Mouse (Mus musculus) embryonic facial prominence, embryonic 12.5 days (tissue): ENCODE data around the gene Vps8. TPM values are rescaled to one million over a fixed set of nuclear protein-coding genes. Genes with fewer than 3 reads are reported as not detected.

Experiments
- ATAC-seq: fragments of 200-750 bp; cut with Nextera tagmentation; 2 replicates; pipeline ENCODE4 v1.8.0; 2017; ENCODE audit not compliant: insufficient number of reproducible peaks, insufficient read depth, low FRiP score, low TSS enrichment
- H3K27ac ChIP-seq: fragments of 300-500 bp; sonication (generic); 2 replicates; pipeline ENCODE4 v1.5.1; 2016; ENCODE audit warnings: mild to moderate bottlenecking
- H3K27me3 ChIP-seq: fragments of 300-500 bp; sonication (generic); 2 replicates; pipeline ENCODE4 v1.6.1; 2016; ENCODE audit warnings: mild to moderate bottlenecking, moderate library complexity
- H3K36me3 ChIP-seq: fragments of 300-500 bp; sonication (generic); 2 replicates; pipeline ENCODE4 v1.6.1; 2016; ENCODE audit warnings: mild to moderate bottlenecking
- H3K4me1 ChIP-seq: fragments of 300-500 bp; sonication (generic); 2 replicates; pipeline ENCODE4 v1.6.1; 2016
- H3K4me2 ChIP-seq: fragments of 300-500 bp; sonication (generic); replicated peaks from 2 replicates; pipeline ENCODE4 v1.6.1; 2016; ENCODE audit warnings: mild to moderate bottlenecking, moderate library complexity
- H3K4me3 ChIP-seq: fragments of 300-500 bp; sonication (generic); 2 replicates; pipeline ENCODE4 v1.5.1; 2016; ENCODE audit warnings: mild to moderate bottlenecking
- H3K9ac ChIP-seq: fragments of 300-500 bp; sonication (generic); 2 replicates; pipeline ENCODE4 v1.6.1; 2016; ENCODE audit warnings: mild to moderate bottlenecking, moderate library complexity
- H3K9me3 ChIP-seq: fragments of 300-500 bp; sonication (generic); 2 replicates; pipeline ENCODE4 v1.6.1; 2016; ENCODE audit warnings: mild to moderate bottlenecking, moderate library complexity
- WGBS: fragments of 180-500 bp; shearing (Covaris S2); methylation state at CpG from one replicate; pipeline ENCODE4 v1.1.7; 2016; 5-methylcytosine and 5-hydroxymethylcytosine counted together
- polyA plus RNA-seq: library from polyadenylated mRNA; unstranded; fragments of >200 nt; fragmentation: Nextera tagmentation; extraction: Ambion mirVana; gene quantifications from 2 replicates; pipeline ENCODE4 v1.2.1, GENCODE M21; 2016

Vps8 gene
- polyA plus RNA-seq, 1 experiment from 2014 or later = 16.7 TPM

DNA sequence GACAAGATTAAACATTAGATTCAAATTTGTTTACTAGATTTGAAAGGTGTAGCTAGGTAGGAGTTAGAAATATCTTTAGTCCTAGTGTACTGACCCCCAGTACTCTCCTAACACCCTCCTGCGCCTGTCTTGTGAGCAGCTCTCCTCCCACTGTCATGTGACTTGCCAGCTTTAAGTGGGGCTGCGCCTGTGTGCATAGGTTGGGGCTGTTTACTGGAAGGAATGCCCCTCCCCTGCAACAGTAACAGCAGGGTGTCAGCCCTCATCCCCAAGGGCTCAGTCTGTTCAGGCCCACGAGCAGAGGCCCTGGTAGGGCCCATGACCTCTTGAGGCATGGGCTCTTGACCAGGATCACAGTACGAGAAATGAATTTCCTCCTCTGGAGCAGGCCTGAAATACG, 62.8 kb downstream of the Vps8 start:
- ATAC-seq = no peak
- Histone ChIP-seq H3K27ac (no peak overlapping the region), H3K4me1 (no peaks in the 10 kb centered on the region), H3K9ac (no peak overlapping the region), H3K4me2 (no peak overlapping the region), H3K27me3 (no peaks in the 10 kb centered on the region), H3K4me3 (no peak overlapping the region), H3K9me3 (no peaks in the 10 kb centered on the region), H3K36me3 (no peaks in the 10 kb centered on the region)
- WGBS = 40% methylated on average over 5 of the region's 5 CpGs

- Histone ChIP-seq H3K36me3 (no peaks in the 10 kb centered on the region), H3K4me3 (no peak overlapping the region), H3K4me2 (no peak overlapping the region), H3K27ac (no peak overlapping the region), H3K9ac (no peak overlapping the region), H3K9me3 (no peaks in the 10 kb centered on the region), H3K27me3 (no peaks in the 10 kb centered on the region), H3K4me1 (0 out of 2 replicates have a peak, but pooled peaks cover 3% of the 10 kb centered on the region)
- WGBS = 50% methylated on average over 4 of the region's 4 CpGs
- no peak for ATAC-seq
Measured at GRCm38 (mm10) chr16:21488413-21488812, 65.5 kb downstream of the Vps8 start.

DNA sequence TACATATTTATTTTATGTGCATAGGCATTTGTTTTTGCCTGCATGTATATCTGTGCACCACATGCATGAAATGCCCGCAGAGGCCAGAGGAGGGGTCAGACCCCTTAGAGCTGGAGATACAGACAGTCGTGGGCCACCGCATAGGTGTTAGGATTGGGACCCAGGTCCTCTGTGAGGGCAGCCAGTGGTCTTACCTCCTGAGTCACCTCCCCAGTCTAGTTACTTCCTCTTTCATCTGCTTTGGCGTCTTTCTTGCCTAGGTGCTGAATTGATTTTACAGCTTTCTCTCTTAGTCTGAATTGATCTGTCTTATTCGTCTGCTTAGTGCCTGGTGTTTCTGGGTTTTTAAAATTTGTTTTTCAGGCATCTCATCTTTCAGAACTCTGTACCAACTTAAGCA, 69.4 kb downstream of the Vps8 start:
- Histone ChIP-seq H3K4me2 (no peak overlapping the region), H3K4me1 (0 out of 2 replicates have a peak, but pooled peaks cover 3% of the 10 kb centered on the region), H3K9me3 (no peaks in the 10 kb centered on the region), H3K27ac (no peak overlapping the region), H3K4me3 (no peak overlapping the region), H3K9ac (no peak overlapping the region), H3K36me3 (peaks cover 4% of the 10 kb centered on the region; the same call in 1 of the 2 replicates), H3K27me3 (no peaks in the 10 kb centered on the region)
- 79% methylated on average over 5 of the region's 5 CpGs for WGBS
- no peak for ATAC-seq

DNA sequence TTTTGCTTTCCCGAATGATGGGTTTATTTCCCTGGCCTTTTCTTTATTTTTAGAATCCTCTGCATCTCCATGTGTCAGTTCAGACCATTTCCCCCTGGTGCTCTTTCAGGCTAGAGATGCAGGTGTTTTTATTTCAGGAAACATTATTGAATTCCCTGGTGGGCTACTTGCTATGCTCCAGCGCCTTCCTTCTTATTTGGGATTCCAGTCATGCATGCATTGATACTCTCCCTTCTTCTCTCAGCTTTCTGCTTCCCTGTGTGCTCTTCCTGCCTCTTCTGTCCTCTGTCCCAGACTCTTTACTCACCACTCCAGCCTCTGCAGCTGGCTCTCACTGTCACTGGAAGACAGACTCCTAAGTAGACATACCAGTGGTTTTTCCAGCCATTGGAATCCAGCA, 70.0 kb downstream of the Vps8 start:
- H3K9me3 ChIP-seq = no peaks in the 10 kb centered on the region

DNA sequence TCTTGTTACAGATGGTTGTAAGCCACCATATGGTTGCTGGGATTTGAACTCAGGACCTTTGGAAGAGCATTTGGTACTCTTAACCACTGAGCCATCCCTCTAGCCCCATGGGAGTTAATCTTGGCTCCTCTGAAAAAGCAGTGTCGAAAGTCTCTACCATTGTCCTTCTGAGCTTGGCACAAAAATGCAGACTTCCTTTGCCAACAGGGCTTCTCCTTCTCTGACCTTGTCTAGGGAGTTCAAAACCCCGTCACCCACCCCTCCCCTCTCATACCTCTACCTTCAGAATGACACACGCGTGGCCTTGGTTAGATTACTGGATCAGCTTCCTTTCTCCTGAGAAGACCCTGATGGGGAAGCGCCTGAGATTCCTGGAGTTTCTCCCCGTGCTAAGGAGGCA, 71.8 kb downstream of the Vps8 start:
- no peak for ATAC-seq
- WGBS = 92% methylated on average over 6 of the region's 6 CpGs
- no peak overlapping the region for H3K27ac ChIP-seq
- H3K4me1 ChIP-seq = peaks cover 9% of the 10 kb centered on the region
- H3K9me3 ChIP-seq = no peaks in the 10 kb centered on the region
- no peaks in the 10 kb centered on the region for H3K27me3 ChIP-seq
- H3K9ac ChIP-seq = no peak overlapping the region
- no peak overlapping the region for H3K4me2 ChIP-seq
- H3K36me3 ChIP-seq = peaks cover 4% of the 10 kb centered on the region; the same call in 1 of the 2 replicates
- no peak overlapping the region for H3K4me3 ChIP-seq

More for the DNA sequence above, 70.0 kb downstream of the Vps8 start:
- H3K4me2 ChIP-seq = no peak overlapping the region
- H3K9ac ChIP-seq = no peak overlapping the region
- no peak overlapping the region for H3K27ac ChIP-seq
- H3K27me3 ChIP-seq = no peaks in the 10 kb centered on the region
- ATAC-seq = no peak
- peaks cover 4% of the 10 kb centered on the region; the same call in 1 of the 2 replicates for H3K36me3 ChIP-seq
- H3K4me3 ChIP-seq = no peak overlapping the region
- 0 out of 2 replicates have a peak, but pooled peaks cover 3% of the 10 kb centered on the region for H3K4me1 ChIP-seq
- 52% methylated on average over 2 of the region's 2 CpGs for WGBS

- Histone ChIP-seq H3K4me3 (no peak overlapping the region), H3K27ac (no peak overlapping the region), H3K36me3 (peaks cover 4% of the 10 kb centered on the region; the same call in 1 of the 2 replicates), H3K4me2 (no peak overlapping the region), H3K4me1 (peaks cover 10% of the 10 kb centered on the region), H3K9ac (no peak overlapping the region), H3K9me3 (no peaks in the 10 kb centered on the region), H3K27me3 (no peaks in the 10 kb centered on the region)
- ATAC-seq = no peak
- 88% methylated on average over 9 of the region's 9 CpGs for WGBS
Measured at GRCm38 (mm10) chr16:21496799-21497198, 73.9 kb downstream of the Vps8 start.

- Histone ChIP-seq H3K4me1 (peaks cover 10% of the 10 kb centered on the region), H3K9me3 (no peaks in the 10 kb centered on the region), H3K27me3 (no peaks in the 10 kb centered on the region), H3K9ac (no peak overlapping the region), H3K4me3 (no peak overlapping the region), H3K36me3 (peaks cover 4% of the 10 kb centered on the region; the same call in 1 of the 2 replicates), H3K27ac (no peak overlapping the region), H3K4me2 (no peak overlapping the region)
- 74% methylated on average over 3 of the region's 3 CpGs for WGBS
- no peak for ATAC-seq
Measured at GRCm38 (mm10) chr16:21497627-21498026, 74.7 kb downstream of the Vps8 start.

DNA sequence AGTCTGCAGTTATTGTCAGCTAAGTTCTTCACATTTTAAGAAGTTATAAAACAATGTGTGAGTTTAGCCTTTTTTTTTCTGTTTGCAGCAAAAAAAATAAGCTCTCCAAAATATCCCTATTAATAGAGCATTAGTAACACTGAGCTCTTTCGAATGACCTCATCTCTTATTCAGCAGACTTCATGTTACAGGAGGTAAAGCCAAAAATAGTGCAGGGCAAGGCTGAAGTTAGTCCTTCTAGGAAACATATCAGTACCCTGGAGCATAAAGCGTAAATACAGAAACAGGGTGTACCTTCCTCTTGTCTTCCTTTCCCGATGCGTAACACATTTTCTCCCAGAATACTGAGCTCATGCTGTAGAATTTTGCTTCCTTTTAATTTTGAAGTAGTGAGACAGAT, 76.1 kb downstream of the Vps8 start:
- peaks cover 4% of the 10 kb centered on the region; the same call in 1 of the 2 replicates for H3K36me3 ChIP-seq
- no peak overlapping the region for H3K4me2 ChIP-seq
- H3K9me3 ChIP-seq = no peaks in the 10 kb centered on the region
- no peaks in the 10 kb centered on the region for H3K27me3 ChIP-seq
- no peak for ATAC-seq
- 85% methylated on average over 4 of the region's 4 CpGs for WGBS
- no peak overlapping the region for H3K4me3 ChIP-seq
- no peak overlapping the region for H3K27ac ChIP-seq
- H3K4me1 ChIP-seq = peaks cover 6% of the 10 kb centered on the region
- no peak overlapping the region for H3K9ac ChIP-seq

DNA sequence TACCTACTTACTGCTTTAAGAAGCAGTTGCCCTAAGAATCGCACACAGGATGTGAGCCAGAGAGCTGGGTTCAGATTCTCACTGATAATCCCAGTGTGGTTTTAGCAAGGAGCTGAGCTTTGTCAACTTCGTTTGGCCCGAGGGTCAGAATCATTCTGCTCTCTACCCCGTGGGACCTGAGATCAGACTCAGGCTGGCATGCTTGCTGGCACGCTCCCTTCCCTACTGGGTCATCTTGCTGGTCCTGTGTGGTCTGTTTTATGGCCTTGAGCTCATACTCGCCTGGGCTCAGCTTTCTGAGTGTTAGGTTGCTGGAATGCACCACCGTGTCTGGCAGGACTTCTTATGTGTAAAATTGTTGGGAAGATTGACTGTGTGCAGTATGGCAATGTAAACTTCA, 76.7 kb downstream of the Vps8 start:
- Histone ChIP-seq H3K9me3 (no peaks in the 10 kb centered on the region), H3K36me3 (peaks cover 4% of the 10 kb centered on the region; the same call in 1 of the 2 replicates), H3K4me1 (peaks cover 6% of the 10 kb centered on the region), H3K9ac (no peak overlapping the region), H3K27ac (no peak overlapping the region), H3K4me3 (no peak overlapping the region), H3K27me3 (no peaks in the 10 kb centered on the region), H3K4me2 (no peak overlapping the region)
- ATAC-seq = no peak
- WGBS = 62% methylated on average over 7 of the region's 7 CpGs

- 88% methylated on average over 9 of the region's 9 CpGs for whole genome bisulfite sequencing
- no peak overlapping the region for H3K4me2 ChIP-seq
- H3K27me3 ChIP-seq = no peaks in the 10 kb centered on the region
Measured at GRCm38 (mm10) chr16:21518833-21519232, 95.9 kb downstream of the Vps8 start.

GRCm38 (mm10) chr16:21519785-21520184, 96.9 kb downstream of the Vps8 start:
- no peaks in the 10 kb centered on the region for H3K4me1 ChIP-seq
- no peak overlapping the region for H3K9ac ChIP-seq
- H3K4me3 ChIP-seq = no peak overlapping the region
- no peak for ATAC-seq
- H3K27me3 ChIP-seq = no peaks in the 10 kb centered on the region
- H3K4me2 ChIP-seq = no peak overlapping the region
- H3K27ac ChIP-seq = no peak overlapping the region
- H3K36me3 ChIP-seq = no peaks in the 10 kb centered on the region
- H3K9me3 ChIP-seq = no peaks in the 10 kb centered on the region

More at GRCm38 (mm10) chr16:21518833-21519232, 95.9 kb downstream of the Vps8 start:
- no peaks in the 10 kb centered on the region for H3K9me3 ChIP-seq
- H3K9ac ChIP-seq = no peak overlapping the region
- no peaks in the 10 kb centered on the region for H3K4me1 ChIP-seq
- no peak overlapping the region for H3K4me3 ChIP-seq
- H3K36me3 ChIP-seq = no peaks in the 10 kb centered on the region
- no peak for ATAC-seq
- H3K27ac ChIP-seq = no peak overlapping the region

- Histone ChIP-seq H3K4me2 (no peak overlapping the region), H3K9ac (no peak overlapping the region), H3K36me3 (no peaks in the 10 kb centered on the region), H3K27ac (no peak overlapping the region), H3K27me3 (no peaks in the 10 kb centered on the region), H3K4me1 (no peaks in the 10 kb centered on the region), H3K9me3 (no peaks in the 10 kb centered on the region), H3K4me3 (no peak overlapping the region)
- ATAC-seq = no peak
- 88% methylated on average over 4 of the region's 4 CpGs for WGBS
Measured at GRCm38 (mm10) chr16:21523738-21524137, 100.8 kb downstream of the Vps8 start.

- H3K9me3 ChIP-seq = no peaks in the 10 kb centered on the region
- H3K4me1 ChIP-seq = no peaks in the 10 kb centered on the region
- no peak overlapping the region for H3K9ac ChIP-seq
- H3K4me3 ChIP-seq = no peak overlapping the region
- H3K27me3 ChIP-seq = no peaks in the 10 kb centered on the region
- H3K4me2 ChIP-seq = no peak overlapping the region
- no peak overlapping the region for H3K27ac ChIP-seq
- ATAC-seq = no peak
- WGBS = 91% methylated on average over 1 of the region's 1 CpGs
- H3K36me3 ChIP-seq = no peaks in the 10 kb centered on the region
Measured at GRCm38 (mm10) chr16:21525376-21525775, 102.5 kb downstream of the Vps8 start.
